Mouse (Mus musculus) ES-E14 (cell line): ENCODE data around the gene Elob.

Experiments
- CHD2 ChIP-seq: IDR thresholded peaks from 2 replicates; pipeline ENCODE4 v1.6.1; 2014; ENCODE audit warnings: mild to moderate bottlenecking, low read depth, low read length, inconsistent platforms
- HCFC1 ChIP-seq: IDR thresholded peaks from 2 replicates; pipeline ENCODE4 v1.6.1; 2012; ENCODE audit warnings: low read length, inconsistent platforms, borderline replicate concordance; ENCODE audit not compliant: insufficient read depth
- MAFK ChIP-seq: IDR thresholded peaks from 2 replicates; pipeline ENCODE4 v1.6.1; 2014; ENCODE audit warnings: mild to moderate bottlenecking, low read depth, low read length, inconsistent platforms; ENCODE audit not compliant: insufficient read depth
- ZC3H11A ChIP-seq: IDR thresholded peaks from 2 replicates; pipeline ENCODE4 v1.6.1; 2012; ENCODE audit warnings: low read depth, mild to moderate bottlenecking, inconsistent platforms, low read length, borderline replicate concordance
- ZNF384 ChIP-seq: IDR thresholded peaks from 2 replicates; pipeline ENCODE4 v1.6.1; 2012; ENCODE audit warnings: low read depth, low read length, inconsistent platforms

DNA sequence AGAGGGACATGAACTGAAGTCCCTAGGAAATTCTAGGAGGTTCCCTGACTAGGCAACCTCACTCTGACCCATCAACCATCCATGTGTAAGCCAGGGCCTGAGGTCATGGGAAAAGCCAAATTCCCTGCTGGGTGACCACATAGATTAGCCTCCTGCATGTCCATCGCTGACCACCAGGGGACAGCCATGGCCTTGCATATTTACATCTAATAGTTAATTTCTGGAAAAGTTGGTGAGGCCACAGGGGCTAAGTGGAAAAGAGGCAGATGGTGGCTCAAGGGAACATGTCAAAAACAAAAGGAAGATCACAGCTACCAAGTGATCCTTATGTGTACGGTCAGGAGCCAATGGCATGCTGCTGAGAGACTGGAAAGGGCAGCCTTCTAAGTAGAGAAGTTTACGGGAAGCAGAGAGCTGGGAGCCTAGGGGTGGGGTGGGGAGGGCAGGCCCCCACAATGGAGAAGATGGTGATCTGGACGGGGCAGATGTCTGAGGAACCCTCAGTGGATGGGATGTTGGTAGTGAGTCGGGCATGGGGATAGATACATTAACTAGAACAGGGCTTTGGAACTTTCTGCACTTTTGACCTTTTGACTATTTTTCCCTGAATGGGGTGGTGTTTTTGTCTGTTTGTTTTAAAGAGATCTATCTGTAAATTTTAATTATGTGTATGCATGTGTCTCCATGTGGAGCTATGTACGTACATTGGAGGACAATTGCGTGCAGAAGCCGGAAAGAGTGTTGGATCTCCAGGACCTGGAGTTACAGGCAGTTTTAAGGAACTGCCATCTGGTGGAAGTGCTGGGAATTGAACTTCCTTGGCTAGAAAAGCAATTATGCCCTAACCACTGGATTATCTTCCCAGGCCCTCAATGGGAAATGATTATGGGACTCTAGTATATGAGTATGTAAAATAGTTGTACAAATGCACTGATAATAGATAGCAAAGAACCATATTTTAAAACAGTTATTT is 45.2 kb upstream of the Elob start:
- TF ChIP-seq ZNF384 (no peak), CHD2 (no peak), HCFC1 (no peak), ZC3H11A (no peak), MAFK (no peak)
